Mouse (Mus musculus): ENCODE results near the gene Ahnak. TPM values are rescaled to one million over a fixed set of nuclear protein-coding genes. Genes with fewer than 3 reads are reported as not detected.
A peak's percentile ranks its signal among the peaks of the same experiment; 100 is the strongest.

Ahnak gene
- 3.5 and 4.0 TPM in 2 replicates for polyA plus RNA-seq (2015; fragmentation: Nextera tagmentation; extraction: Ambion mirVana)

- TF ChIP-seq EP300 (IDR thresholded peaks at IDR 0.05; ENCODE audit: low read depth), result no peak
- no peak for TF ChIP-seq CTCF (IDR thresholded peaks at IDR 0.05; ENCODE audit: low read depth)
- Histone ChIP-seq H3K27ac (ENCODE audit: low read depth) (peak within 1 kb of the TSS; percentile 64), H3K9me3 (ENCODE audit: low read length) (no peaks in the 10 kb centered on the region), H3K27me3 (ENCODE audit: insufficient read depth, low read length) (peaks cover 16% of the 10 kb centered on the region), H3K4me1 (ENCODE audit: insufficient read depth) (peaks cover 44% of the 10 kb centered on the region), H3K36me3 (replicated peaks; ENCODE audit: insufficient read depth, low read length) (no peaks in the 10 kb centered on the region), H3K4me3 (ENCODE audit: low read depth, low read length) (peak within 1 kb of the TSS; percentile 57), H3K4me2 (ENCODE audit: low read depth, low read length) (peak within 1 kb of the TSS; percentile 91), H3K9ac (replicated peaks) (peak within 1 kb of the TSS; percentile 64)
- WGBS (ENCODE audit: insufficient replicate concordance), result under 1% methylated on average over 41 of the region's 42 CpGs
- DNase-seq, result peak; percentile 74
- peak; percentile 53 for ATAC-seq
Observed at GRCm38 (mm10) chr19:8989066-8989566, at the start of gene Ahnak. Gene Ahnak (plus strand): TSS chr19:8989284.

GRCm38 (mm10) chr19:8940526-8941133, 48.5 kb upstream of the Ahnak start:
- no peak for DNase-seq
- H3K4me1 ChIP-seq (ENCODE audit: insufficient read depth), result peaks cover 36% of the 10 kb centered on the region
- WGBS (ENCODE audit: insufficient replicate concordance), result 83% methylated on average over 15 of the region's 15 CpGs
- TF ChIP-seq EP300 (IDR thresholded peaks at IDR 0.05; ENCODE audit: low read depth) (no peak), CTCF (IDR thresholded peaks at IDR 0.05; ENCODE audit: low read depth) (no peak)
- H3K36me3 ChIP-seq (replicated peaks; ENCODE audit: insufficient read depth, low read length), result peaks cover 39% of the 10 kb centered on the region
- ATAC-seq, result no peak
- no peak overlapping the region for H3K4me2 ChIP-seq (ENCODE audit: low read depth, low read length)
- H3K9me3 ChIP-seq (ENCODE audit: low read length), result no peaks in the 10 kb centered on the region
- H3K9ac ChIP-seq (replicated peaks), result peak overlapping the region; percentile 98
- 0 out of 2 replicates have a peak overlapping the region, but pooled peaks have one; percentile 90 for H3K4me3 ChIP-seq (ENCODE audit: low read depth, low read length)
- no peak overlapping the region for H3K27ac ChIP-seq (ENCODE audit: low read depth)
- no peaks in the 10 kb centered on the region for H3K27me3 ChIP-seq (ENCODE audit: insufficient read depth, low read length)

- Histone ChIP-seq H3K4me3 (ENCODE audit: low read depth, low read length) (peak overlapping the region; percentile 90), H3K27me3 (ENCODE audit: insufficient read depth, low read length) (no peaks in the 10 kb centered on the region), H3K4me1 (ENCODE audit: insufficient read depth) (peaks cover 36% of the 10 kb centered on the region), H3K4me2 (ENCODE audit: low read depth, low read length) (peak overlapping the region; percentile 77), H3K9ac (replicated peaks) (peak overlapping the region; percentile 98), H3K9me3 (ENCODE audit: low read length) (no peaks in the 10 kb centered on the region), H3K36me3 (replicated peaks; ENCODE audit: insufficient read depth, low read length) (peaks cover 43% of the 10 kb centered on the region), H3K27ac (ENCODE audit: low read depth) (peak overlapping the region; percentile 80)
- ATAC-seq (no peak), DNase-seq (no peak)
- WGBS (ENCODE audit: insufficient replicate concordance), result 49% methylated on average over 10 of the region's 10 CpGs
- no peak for TF ChIP-seq EP300 (IDR thresholded peaks at IDR 0.05; ENCODE audit: low read depth)
- no peak for TF ChIP-seq CTCF (IDR thresholded peaks at IDR 0.05; ENCODE audit: low read depth)
Observed at GRCm38 (mm10) chr19:8941136-8941514, 48.0 kb upstream of the Ahnak start.

GRCm38 (mm10) chr19:8941515-8942217, 47.4 kb upstream of the Ahnak start, which contains the start of gene Mta2:
Gene Mta2 (plus strand): TSS chr19:8941875.
- no peaks in the 10 kb centered on the region for H3K27me3 ChIP-seq (ENCODE audit: insufficient read depth, low read length)
- ATAC-seq (peak; percentile 91), DNase-seq (peak; percentile 97)
- H3K4me3 ChIP-seq (ENCODE audit: low read depth, low read length), result peak within 1 kb of the TSS; percentile 90
- peak within 1 kb of the TSS; percentile 99 for H3K27ac ChIP-seq (ENCODE audit: low read depth)
- H3K4me1 ChIP-seq (ENCODE audit: insufficient read depth), result peaks cover 36% of the 10 kb centered on the region
- H3K9ac ChIP-seq (replicated peaks), result peak within 1 kb of the TSS; percentile 98
- under 1% methylated on average over 64 of the region's 64 CpGs for WGBS (ENCODE audit: insufficient replicate concordance)
- peak within 1 kb of the TSS; percentile 77 for H3K4me2 ChIP-seq (ENCODE audit: low read depth, low read length)
- H3K9me3 ChIP-seq (ENCODE audit: low read length), result no peaks in the 10 kb centered on the region
- peaks cover 43% of the 10 kb centered on the region for H3K36me3 ChIP-seq (replicated peaks; ENCODE audit: insufficient read depth, low read length)
- 0 out of 2 replicates have a peak, but pooled peaks have one; percentile 27 for TF ChIP-seq CTCF (IDR thresholded peaks at IDR 0.05; ENCODE audit: low read depth)
- peak; percentile 49; the same call in 1 of the 2 replicates for TF ChIP-seq EP300 (IDR thresholded peaks at IDR 0.05; ENCODE audit: low read depth)

- DNase-seq, result peak; percentile 73
- Histone ChIP-seq H3K9ac (replicated peaks) (peak overlapping the region; percentile 98), H3K4me3 (ENCODE audit: low read depth, low read length) (peak overlapping the region; percentile 90), H3K27ac (ENCODE audit: low read depth) (peak overlapping the region; percentile 99), H3K4me1 (ENCODE audit: insufficient read depth) (peaks cover 38% of the 10 kb centered on the region), H3K9me3 (ENCODE audit: low read length) (no peaks in the 10 kb centered on the region), H3K27me3 (ENCODE audit: insufficient read depth, low read length) (no peaks in the 10 kb centered on the region), H3K4me2 (ENCODE audit: low read depth, low read length) (peak overlapping the region; percentile 77), H3K36me3 (replicated peaks; ENCODE audit: insufficient read depth, low read length) (peaks cover 43% of the 10 kb centered on the region)
- peak; percentile 43 for ATAC-seq
- WGBS (ENCODE audit: insufficient replicate concordance), result 1% methylated on average over 45 of the region's 46 CpGs
- TF ChIP-seq EP300 (IDR thresholded peaks at IDR 0.05; ENCODE audit: low read depth) (no peak), CTCF (IDR thresholded peaks at IDR 0.05; ENCODE audit: low read depth) (no peak)
Observed at GRCm38 (mm10) chr19:8942276-8942964, 46.7 kb upstream of the Ahnak start.
